Mouse (Mus musculus): Measurements from ENCODE around the gene Sco1.

DNA sequence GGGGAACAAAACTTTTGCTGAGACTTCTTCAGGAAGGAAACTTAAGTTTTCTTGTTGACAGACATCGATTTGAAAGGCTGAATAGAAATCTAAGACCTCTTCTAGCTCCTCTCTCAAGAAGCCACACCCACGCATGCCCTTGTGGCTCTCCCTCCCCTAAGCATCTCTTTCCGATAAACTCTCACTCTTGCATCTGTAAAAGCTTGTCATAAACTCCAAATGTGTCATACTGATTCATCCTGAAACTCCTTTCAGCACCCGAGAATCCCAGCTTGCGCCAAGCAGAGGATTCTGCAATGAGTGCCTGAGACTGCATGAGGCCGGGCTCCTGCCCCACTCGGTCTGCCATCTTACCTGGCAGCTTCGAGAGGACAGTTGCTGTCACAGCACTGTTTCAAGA, 4.0 kb upstream of the Sco1 start:
- TF ChIP-seq POLR2A (IDR thresholded peaks at IDR 0.05; ENCODE audit: low read depth, low read length) (no peak), CTCF (conservative IDR thresholded peaks at IDR 0.05; ENCODE audit: insufficient read depth, insufficient read length, low read depth, low read length) (no peak)
